Mouse (Mus musculus) liver, embryonic 13.5 days (tissue): ENCODE measurements around the gene Atg4d. TPM values are rescaled to one million over a fixed set of nuclear protein-coding genes. Genes with fewer than 3 reads are reported as not detected.
"Not testable (repeated sequence)": the region's sequence is repeated elsewhere in the genome, so short reads cannot be mapped to it uniquely, and the experiment has no call there.

Experiments used
- ATAC-seq: fragments of 200-750 bp; cut with Nextera tagmentation; 2 replicates; pipeline ENCODE4 v1.8.0; 2017; ENCODE audit warnings: low read depth, mild to moderate bottlenecking, moderate number of reproducible peaks, moderate library complexity
- DNase-seq: peaks from one replicate; pipeline ENCODE4 v3.0.0; 2022
- H3K27ac ChIP-seq: fragments of 300-500 bp; sonication (generic); 2 replicates; pipeline ENCODE4 v1.5.1; 2015; ENCODE audit warnings: moderate library complexity, mild to moderate bottlenecking, inconsistent platforms
- H3K27me3 ChIP-seq: fragments of 300-500 bp; sonication (generic); 2 replicates; pipeline ENCODE4 v1.6.1; 2015; ENCODE audit warnings: mild to moderate bottlenecking, inconsistent platforms
- H3K36me3 ChIP-seq: fragments of 300-500 bp; sonication (generic); 2 replicates; pipeline ENCODE4 v1.6.1; 2015; ENCODE audit warnings: mild to moderate bottlenecking, inconsistent platforms
- H3K4me1 ChIP-seq: fragments of 300-500 bp; sonication (generic); replicated peaks from 2 replicates; pipeline ENCODE4 v1.6.1; 2015; ENCODE audit warnings: inconsistent platforms
- H3K4me2 ChIP-seq: fragments of 300-500 bp; sonication (generic); 2 replicates; pipeline ENCODE4 v1.6.1; 2015; ENCODE audit warnings: inconsistent platforms, mild to moderate bottlenecking, moderate library complexity
- H3K4me3 ChIP-seq: fragments of 300-500 bp; sonication (generic); replicated peaks from 2 replicates; pipeline ENCODE4 v1.5.1; 2015; ENCODE audit warnings: mild to moderate bottlenecking, inconsistent platforms
- H3K9ac ChIP-seq: fragments of 300-500 bp; sonication (generic); 2 replicates; pipeline ENCODE4 v1.6.1; 2015; ENCODE audit warnings: mild to moderate bottlenecking, inconsistent platforms
- H3K9me3 ChIP-seq: fragments of 300-500 bp; sonication (generic); replicated peaks from 2 replicates; pipeline ENCODE4 v1.6.1; 2016; ENCODE audit warnings: inconsistent platforms
- WGBS: fragments of 180-500 bp; shearing (Covaris S2); methylation state at CpG from one replicate; pipeline ENCODE4 v1.1.7; 2015; ENCODE audit not compliant: insufficient replicate concordance; 5-methylcytosine and 5-hydroxymethylcytosine counted together
- polyA plus RNA-seq: library from polyadenylated mRNA; unstranded; fragments of >200 nt; fragmentation: Nextera tagmentation; extraction: Ambion mirVana; gene quantifications from 2 replicates; pipeline ENCODE4 v1.2.1, GENCODE M21; 2015

Atg4d gene
- polyA plus RNA-seq, 1 experiment from 2014 or later = 85.5 TPM

DNA sequence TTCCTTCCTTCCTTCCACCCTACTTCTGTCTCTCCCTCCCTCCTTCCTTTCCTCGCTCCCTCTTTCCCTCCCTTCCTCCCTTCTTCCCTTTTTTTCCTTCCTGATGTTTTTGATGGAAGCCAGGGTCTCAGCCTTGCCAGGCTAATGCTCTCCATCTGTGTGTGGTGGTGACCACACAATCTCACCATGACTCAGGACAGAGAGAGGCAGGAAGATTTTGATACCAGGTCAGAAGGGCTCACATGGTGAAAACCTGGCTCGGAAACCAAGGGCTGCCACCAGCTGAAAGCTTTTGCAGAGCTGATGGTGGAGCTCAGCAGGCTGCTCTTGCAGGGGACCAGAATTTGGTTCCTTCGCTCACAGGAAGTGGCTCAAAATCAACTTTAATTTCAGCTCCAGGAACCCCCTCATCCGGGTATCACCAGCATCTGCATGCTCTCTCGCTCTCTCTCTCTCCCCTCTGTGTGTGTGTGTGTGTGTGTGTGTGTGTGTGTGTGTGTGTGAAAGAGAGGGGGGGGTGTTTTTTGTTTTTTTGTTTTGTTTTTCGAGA, 4.5 kb upstream of the Atg4d start:
- Histone ChIP-seq H3K9ac (no peak overlapping the region), H3K4me2 (no peak overlapping the region), H3K27me3 (peaks cover 8% of the 10 kb centered on the region; the same call in 1 of the 2 replicates), H3K4me1 (peaks cover 37% of the 10 kb centered on the region), H3K4me3 (no peak overlapping the region), H3K9me3 (no peaks in the 10 kb centered on the region), H3K27ac (no peak overlapping the region), H3K36me3 (no peaks in the 10 kb centered on the region)
- ATAC-seq (no peak), DNase-seq (no peak)
- WGBS = 69% methylated on average over 6 of the region's 6 CpGs

DNA sequence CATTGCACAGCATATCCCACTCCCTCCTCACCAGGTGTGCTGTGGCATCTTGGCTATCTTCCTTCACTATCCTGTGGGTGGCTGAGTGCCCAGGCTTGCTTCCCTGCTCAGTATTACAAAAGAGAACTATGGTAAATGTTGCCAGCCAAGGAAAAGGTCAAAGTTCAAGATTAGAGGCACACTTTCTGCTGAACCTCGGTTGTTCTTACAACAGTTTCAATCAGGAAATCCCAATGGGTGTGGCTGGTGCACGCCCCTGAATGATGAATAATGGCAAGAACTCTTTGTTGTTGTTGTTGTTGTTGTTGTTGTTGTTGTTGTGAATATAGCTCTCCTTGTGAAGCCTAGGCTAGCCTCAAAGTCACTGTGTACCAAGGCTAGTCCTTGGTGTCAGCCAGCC, 3.3 kb upstream of the Atg4d start:
- H3K4me1 ChIP-seq = peaks cover 48% of the 10 kb centered on the region
- no peak overlapping the region for H3K4me2 ChIP-seq
- H3K4me3 ChIP-seq = no peak overlapping the region
- peaks cover 8% of the 10 kb centered on the region; the same call in 1 of the 2 replicates for H3K27me3 ChIP-seq
- DNase-seq (no peak), ATAC-seq (no peak)
- H3K27ac ChIP-seq = no peak overlapping the region
- peaks cover 6% of the 10 kb centered on the region for H3K36me3 ChIP-seq
- no peak overlapping the region for H3K9ac ChIP-seq
- H3K9me3 ChIP-seq = no peaks in the 10 kb centered on the region
- 24% methylated on average over 2 of the region's 2 CpGs for WGBS

DNA sequence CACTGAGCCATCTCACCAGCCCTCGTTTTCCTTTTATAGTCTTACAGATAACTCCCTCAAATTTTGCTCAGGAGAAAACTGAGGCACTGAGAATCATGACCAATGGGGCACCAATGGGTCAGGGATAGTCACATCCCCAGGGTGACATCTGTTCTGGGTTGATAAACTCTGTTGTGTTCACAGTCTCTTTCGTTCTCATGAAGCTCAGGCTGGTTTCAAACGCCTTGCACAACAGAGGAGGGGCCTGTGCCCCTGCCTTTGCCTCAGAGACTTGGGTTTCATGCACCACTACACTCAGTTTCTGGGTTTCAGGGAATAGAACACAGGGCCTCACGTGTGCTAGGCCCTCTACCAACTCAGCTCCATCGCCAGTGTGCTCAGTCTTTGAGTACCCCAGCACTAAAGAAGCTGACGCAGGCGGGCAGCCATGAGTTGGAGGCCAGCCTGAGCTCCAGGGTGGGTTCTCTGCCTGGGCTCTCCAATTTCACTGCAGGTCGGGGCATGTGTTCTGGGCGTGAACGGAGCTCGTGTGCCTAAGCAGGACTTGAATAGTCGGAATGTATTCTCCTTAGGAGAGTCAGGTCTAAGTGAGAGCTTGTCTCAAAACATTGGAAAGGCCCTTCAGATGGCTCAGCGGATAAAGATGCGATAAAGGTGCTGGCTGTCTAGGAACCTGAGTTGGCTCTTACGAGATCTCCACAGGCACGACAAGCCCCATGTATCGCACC, 657 bp upstream of the Atg4d start:
- Histone ChIP-seq H3K4me1 (peaks cover 71% of the 10 kb centered on the region), H3K9ac (peak overlapping the region; percentile 82), H3K4me2 (peak overlapping the region; percentile 88), H3K27me3 (0 out of 2 replicates have a peak, but pooled peaks cover 2% of the 10 kb centered on the region), H3K36me3 (peaks cover 32% of the 10 kb centered on the region), H3K9me3 (no peaks in the 10 kb centered on the region), H3K27ac (peak overlapping the region; percentile 100), H3K4me3 (peak overlapping the region; percentile 97)
- DNase-seq = peak; percentile 79
- peak; percentile 79 for ATAC-seq
- 10% methylated on average over 17 of the region's 17 CpGs for WGBS

DNA sequence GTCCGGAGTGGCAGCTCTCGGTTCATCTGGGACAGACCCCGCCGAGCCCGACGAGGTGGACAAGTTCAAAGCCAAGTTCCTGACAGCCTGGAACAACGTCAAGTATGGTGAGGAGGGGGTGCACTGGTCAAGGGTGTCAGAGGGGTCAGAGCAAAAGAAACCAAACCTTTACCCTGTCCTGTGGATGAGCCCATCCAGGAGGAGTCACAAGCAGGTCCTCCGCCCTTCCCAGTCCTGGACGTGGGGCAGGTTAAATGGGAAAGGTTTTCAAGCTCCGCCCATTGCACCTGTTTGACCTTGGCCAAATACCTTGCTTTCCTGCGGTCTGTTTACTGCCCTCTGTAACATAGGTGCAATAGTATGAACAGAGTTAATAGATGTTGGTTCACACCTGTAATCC, 518 bp downstream of the Atg4d start:
- Histone ChIP-seq H3K4me1 (peaks cover 69% of the 10 kb centered on the region), H3K4me2 (peak overlapping the region; percentile 81), H3K4me3 (peak overlapping the region; percentile 97), H3K9me3 (no peaks in the 10 kb centered on the region), H3K27ac (peak overlapping the region; percentile 100), H3K27me3 (no peaks in the 10 kb centered on the region), H3K36me3 (peaks cover 44% of the 10 kb centered on the region), H3K9ac (peak overlapping the region; percentile 97)
- WGBS = 4% methylated on average over 11 of the region's 11 CpGs
- 0 out of 2 replicates have a peak, but pooled peaks have one; percentile 9 for ATAC-seq
- no peak for DNase-seq

DNA sequence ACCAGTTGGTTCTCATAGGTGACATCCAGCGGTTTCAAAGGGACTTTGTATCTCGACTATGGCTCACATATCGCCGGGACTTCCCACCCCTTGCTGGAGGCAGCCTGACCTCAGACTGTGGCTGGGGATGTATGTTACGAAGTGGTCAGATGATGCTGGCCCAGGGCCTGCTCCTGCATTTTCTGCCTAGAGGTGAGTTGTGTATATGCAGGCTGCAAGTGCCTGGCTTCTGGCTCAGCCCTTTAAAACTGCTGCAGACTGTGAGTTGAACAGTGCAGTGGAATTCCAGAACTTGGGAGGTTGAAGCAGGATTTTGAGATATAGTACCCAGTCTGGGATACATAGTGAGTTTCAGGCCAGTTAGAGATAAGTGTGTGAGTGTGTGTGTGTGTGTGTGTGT, 1.8 kb downstream of the Atg4d start:
- Histone ChIP-seq H3K4me1 (peaks cover 65% of the 10 kb centered on the region), H3K4me3 (peak overlapping the region; percentile 97), H3K9me3 (no peaks in the 10 kb centered on the region), H3K27ac (peak overlapping the region; percentile 100), H3K27me3 (no peaks in the 10 kb centered on the region), H3K4me2 (peak overlapping the region; percentile 81), H3K9ac (peak overlapping the region; percentile 97), H3K36me3 (peaks cover 57% of the 10 kb centered on the region)
- DNase-seq (no peak), ATAC-seq (no peak)
- WGBS = 82% methylated on average over 5 of the region's 5 CpGs

DNA sequence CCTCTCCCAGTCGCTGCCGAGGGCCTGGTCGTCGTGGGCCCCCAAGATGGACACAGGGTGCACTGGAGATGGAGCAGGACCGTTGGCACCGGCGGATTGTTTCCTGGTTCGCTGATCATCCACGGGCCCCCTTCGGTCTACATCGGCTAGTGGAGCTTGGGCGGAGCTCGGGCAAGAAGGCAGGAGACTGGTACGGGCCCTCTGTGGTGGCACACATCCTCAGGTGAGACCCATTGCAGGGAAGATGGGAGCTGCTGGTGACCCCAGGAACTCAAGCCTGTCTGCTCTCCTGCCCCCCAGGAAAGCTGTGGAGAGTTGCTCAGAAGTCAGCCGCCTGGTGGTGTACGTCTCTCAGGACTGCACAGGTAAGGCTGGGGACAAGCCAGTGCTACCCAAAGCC, 3.2 kb downstream of the Atg4d start:
- DNase-seq (no peak), ATAC-seq (no peak)
- no peaks in the 10 kb centered on the region for H3K27me3 ChIP-seq
- H3K9me3 ChIP-seq = no peaks in the 10 kb centered on the region
- no peak overlapping the region; the same call in 1 of the 2 replicates for H3K27ac ChIP-seq
- H3K36me3 ChIP-seq = peaks cover 71% of the 10 kb centered on the region
- peak overlapping the region; percentile 5; the same call in 1 of the 2 replicates for H3K9ac ChIP-seq
- H3K4me1 ChIP-seq = peaks cover 53% of the 10 kb centered on the region
- H3K4me3 ChIP-seq = no peak overlapping the region
- WGBS = 92% methylated on average over 16 of the region's 16 CpGs
- 0 out of 2 replicates have a peak overlapping the region, but pooled peaks have one; percentile 7 for H3K4me2 ChIP-seq

DNA sequence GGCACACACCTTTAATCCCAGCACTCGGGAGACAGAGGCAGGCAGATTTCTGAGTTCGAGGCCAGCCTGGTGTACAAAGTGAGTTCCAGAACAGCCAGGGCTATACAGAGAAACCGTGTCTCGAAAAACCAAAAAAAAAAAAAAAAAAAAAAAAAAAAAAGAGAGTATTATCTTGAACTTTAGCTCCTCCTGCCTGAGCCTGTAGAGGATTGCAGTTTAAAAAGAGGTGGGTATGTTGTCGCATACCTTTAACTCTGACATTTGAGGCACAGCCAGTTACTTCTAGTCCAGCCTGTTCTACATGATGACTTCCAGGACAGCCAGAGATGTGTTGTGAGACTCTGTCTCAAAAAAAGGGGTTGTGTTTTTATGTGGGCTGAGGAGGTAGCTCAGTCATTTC, 4.5 kb downstream of the Atg4d start:
- H3K4me1 ChIP-seq = peaks cover 55% of the 10 kb centered on the region
- WGBS = 69% methylated on average over 5 of the region's 5 CpGs
- H3K4me3 ChIP-seq, H3K27ac ChIP-seq, ATAC-seq, H3K4me2 ChIP-seq, H3K27me3 ChIP-seq, H3K9ac ChIP-seq, DNase-seq, H3K9me3 ChIP-seq: not testable (repeated sequence)
- peaks cover 84% of the 10 kb centered on the region for H3K36me3 ChIP-seq

DNA sequence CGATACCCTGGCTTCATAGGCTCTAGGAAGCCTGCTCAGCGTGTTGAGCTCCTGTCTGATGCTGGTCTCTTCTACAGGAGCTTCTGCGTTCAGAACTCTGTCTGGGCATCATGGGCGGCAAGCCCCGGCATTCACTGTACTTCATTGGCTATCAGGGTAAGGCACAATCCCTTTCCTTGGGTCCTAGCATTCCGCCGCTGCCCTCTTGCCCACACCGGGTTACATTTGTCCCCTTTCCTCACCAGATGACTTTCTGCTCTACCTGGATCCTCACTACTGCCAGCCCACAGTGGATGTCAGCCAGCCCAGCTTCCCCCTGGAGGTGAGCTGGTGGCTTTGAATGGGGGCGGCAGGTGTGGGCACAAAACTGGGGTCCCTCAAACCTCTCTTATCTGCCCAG, 7.3 kb downstream of the Atg4d start:
- Histone ChIP-seq H3K4me3 (no peak overlapping the region), H3K4me1 (peaks cover 56% of the 10 kb centered on the region), H3K9ac (no peak overlapping the region; the same call in 1 of the 2 replicates), H3K27ac (no peak overlapping the region), H3K9me3 (no peaks in the 10 kb centered on the region), H3K4me2 (no peak overlapping the region), H3K27me3 (no peaks in the 10 kb centered on the region), H3K36me3 (peaks cover 100% of the 10 kb centered on the region)
- no peak for ATAC-seq
- DNase-seq = no peak
- 89% methylated on average over 9 of the region's 9 CpGs for WGBS

DNA sequence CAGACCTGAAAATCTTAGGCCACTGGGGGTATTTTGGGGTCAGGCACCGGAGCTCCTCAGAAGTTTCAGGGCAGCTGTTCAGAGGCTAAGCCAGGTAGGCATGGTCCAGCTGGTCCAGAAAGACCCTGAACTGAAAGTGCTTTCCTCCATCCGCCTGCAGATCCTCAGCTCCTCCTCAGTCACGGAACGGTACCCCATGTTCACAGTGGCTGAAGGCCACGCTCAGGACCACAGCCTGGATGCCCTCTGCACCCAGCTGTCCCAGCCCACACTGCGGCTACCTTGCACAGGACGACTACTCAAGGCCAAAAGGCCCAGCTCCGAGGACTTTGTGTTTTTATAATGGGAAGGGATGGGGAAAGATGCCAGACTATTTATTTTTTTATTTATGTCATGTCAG, 8.0 kb downstream of the Atg4d start:
- WGBS = 86% methylated on average over 8 of the region's 8 CpGs
- Histone ChIP-seq H3K9me3 (no peaks in the 10 kb centered on the region), H3K9ac (no peak overlapping the region), H3K4me2 (no peak overlapping the region), H3K27ac (no peak overlapping the region), H3K27me3 (no peaks in the 10 kb centered on the region), H3K4me3 (no peak overlapping the region), H3K4me1 (peaks cover 51% of the 10 kb centered on the region), H3K36me3 (peaks cover 100% of the 10 kb centered on the region)
- DNase-seq (no peak), ATAC-seq (no peak)

DNA sequence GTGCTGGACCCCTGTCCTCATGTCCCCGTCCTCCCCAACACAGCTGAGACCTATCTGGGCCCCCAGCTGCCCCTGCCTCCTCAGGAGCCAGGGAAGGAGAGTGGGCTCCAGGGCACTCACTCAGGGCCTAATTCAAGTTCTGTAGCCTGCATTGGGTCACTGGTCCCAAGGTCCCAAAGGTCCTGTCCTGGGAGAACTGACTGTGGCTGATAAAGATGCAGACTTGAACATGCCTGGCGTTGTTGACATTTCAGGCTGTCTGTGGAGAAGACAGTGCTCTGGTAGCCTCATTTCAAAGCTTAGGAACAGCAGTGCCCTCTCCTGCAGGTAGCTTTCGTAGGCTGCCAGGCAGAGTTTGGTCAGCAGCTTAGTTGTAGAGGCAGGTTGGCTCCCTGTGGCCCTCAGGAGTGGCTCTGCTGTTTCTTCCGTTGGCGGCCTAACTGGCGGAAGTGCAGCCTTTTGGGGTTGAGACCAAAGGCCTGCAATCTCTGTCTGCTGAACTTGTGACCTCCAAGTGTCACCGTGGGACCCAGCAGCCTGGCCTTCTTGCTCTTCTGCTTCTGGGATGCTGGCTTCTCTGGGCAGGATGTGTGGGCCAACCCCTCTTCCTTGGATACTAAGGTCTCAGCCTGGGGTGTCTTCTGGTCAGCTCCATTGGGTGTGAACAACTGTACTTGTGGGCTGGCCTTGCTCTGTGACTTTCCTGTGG, 8.6 kb downstream of the Atg4d start:
- Histone ChIP-seq H3K4me3 (no peak overlapping the region), H3K27me3 (no peaks in the 10 kb centered on the region), H3K9ac (peak overlapping the region; percentile 30; the same call in 1 of the 2 replicates), H3K4me2 (no peak overlapping the region), H3K27ac (peak overlapping the region; percentile 70), H3K9me3 (no peaks in the 10 kb centered on the region), H3K36me3 (peaks cover 100% of the 10 kb centered on the region), H3K4me1 (peaks cover 45% of the 10 kb centered on the region)
- 72% methylated on average over 7 of the region's 7 CpGs for WGBS
- DNase-seq (no peak), ATAC-seq (no peak)

DNA sequence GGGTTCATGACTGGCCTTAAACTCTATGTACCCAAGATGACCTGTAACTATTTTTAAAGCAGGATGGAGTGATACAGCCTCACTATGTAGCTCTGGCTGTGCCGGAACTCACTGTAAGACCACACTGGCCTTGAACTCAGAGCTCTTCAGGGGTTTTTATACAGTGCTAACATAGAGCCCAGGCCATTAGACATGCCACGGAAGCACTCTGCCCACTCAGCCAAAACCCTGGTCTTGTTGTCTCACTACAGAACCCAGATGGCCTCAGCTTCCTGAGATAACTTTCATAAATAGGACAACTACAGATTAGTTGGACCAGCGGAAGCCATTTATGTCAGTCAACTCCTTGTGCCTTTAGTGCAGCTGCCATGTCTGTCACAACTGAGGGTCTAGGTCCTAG, 9.2 kb downstream of the Atg4d start:
- Histone ChIP-seq H3K27me3 (no peaks in the 10 kb centered on the region), H3K36me3 (peaks cover 100% of the 10 kb centered on the region), H3K4me2 (0 out of 2 replicates have a peak overlapping the region, but pooled peaks have one; percentile 4), H3K4me3 (no peak overlapping the region), H3K9ac (peak overlapping the region; percentile 30), H3K9me3 (no peaks in the 10 kb centered on the region), H3K4me1 (peaks cover 39% of the 10 kb centered on the region), H3K27ac (peak overlapping the region; percentile 70)
- ATAC-seq (0 out of 2 replicates have a peak, but pooled peaks have one; percentile 6), DNase-seq (no peak)
- WGBS = 75% methylated on average over 3 of the region's 3 CpGs
